Mouse (Mus musculus) CH12.LX (cell line): ENCODE measurements at regions not wholly inside any gene's neighbourhood (a gene's known extent, or its start where the extent isn't known, plus 50 kb on each side); places are given as distances from the start of the nearest gene placed in this dataset.

ENCODE experiments used
- DNase-seq: peaks from one replicate; pipeline ENCODE4 v3.0.0-alpha.2; 2013; ENCODE audit errors: extremely low read depth
- H3K27ac ChIP-seq: 2 replicates; pipeline ENCODE4 v1.5.1; 2012; ENCODE audit warnings: low read depth, mild to moderate bottlenecking, control low read depth, moderate library complexity; ENCODE audit not compliant: insufficient read depth
- H3K27me3 ChIP-seq: replicated peaks from 2 replicates; pipeline ENCODE3; 2012; ENCODE audit warnings: inconsistent platforms
- H3K36me3 ChIP-seq, 2 experiments: replicated peaks in 1 of 2; 2 replicates each; pipeline versions ENCODE3 to v1.6.1; 2012; ENCODE audit warnings: inconsistent platforms in 1 of 2, low read length in 1 of 2, mild to moderate bottlenecking in 1 of 2, mixed read lengths in 1 of 2, moderate library complexity in 1 of 2; ENCODE audit not compliant: control insufficient read depth in 1 of 2, insufficient read depth in 1 of 2
- H3K4me1 ChIP-seq, 2 experiments: 2 replicates each; pipeline ENCODE4 v1.6.1; 2012; ENCODE audit warnings: inconsistent platforms in 1 of 2, moderate library complexity in 1 of 2; ENCODE audit not compliant: insufficient read depth in 2 of 2, control insufficient read depth in 1 of 2
- H3K4me2 ChIP-seq: 2 replicates; pipeline ENCODE4 v1.6.1; 2012; ENCODE audit warnings: low read depth, mild to moderate bottlenecking, control low read depth; ENCODE audit not compliant: poor library complexity, insufficient read depth, severe bottlenecking
- H3K4me3 ChIP-seq, 3 experiments: fragments of 150-350 bp in 1 of 3; sonication (generic) in 1 of 3; replicated peaks in 1 of 3; 2 replicates each; pipeline versions ENCODE3 to v1.5.1; 2011 to 2012; ENCODE audit warnings: low read depth in 2 of 3, low read length in 2 of 3, mild to moderate bottlenecking in 2 of 3, moderate library complexity in 2 of 3, control low read depth in 1 of 3, improper control_type of control experiment in 1 of 3, inconsistent platforms in 1 of 3, mixed read lengths in 1 of 3; ENCODE audit not compliant: poor library complexity in 1 of 3
- H3K79me2 ChIP-seq: replicated peaks from 2 replicates; pipeline ENCODE4 v1.6.1; 2012; ENCODE audit warnings: mild to moderate bottlenecking, moderate library complexity; ENCODE audit not compliant: control insufficient read depth, poor library complexity, insufficient read depth, severe bottlenecking; ENCODE audit errors: extremely low read depth
- H3K9ac ChIP-seq: 2 replicates; pipeline ENCODE4 v1.6.1; 2012; ENCODE audit warnings: low read depth, mild to moderate bottlenecking, control low read depth, moderate library complexity; ENCODE audit not compliant: insufficient read depth
- H3K9me3 ChIP-seq: replicated peaks from 2 replicates; pipeline ENCODE3; 2012; ENCODE audit warnings: low read length, inconsistent platforms, mixed read lengths
- CHD1 ChIP-seq: IDR thresholded peaks from 2 replicates; pipeline ENCODE4 v1.6.1; 2012; ENCODE audit warnings: low read depth, low read length, improper control_type of control experiment, inconsistent platforms
- CHD2 ChIP-seq: IDR thresholded peaks from 2 replicates; pipeline ENCODE4 v1.6.1; 2011; ENCODE audit warnings: low read length, improper control_type of control experiment
- E2F4 ChIP-seq: IDR thresholded peaks from 2 replicates; pipeline ENCODE4 v1.6.1; 2011; ENCODE audit warnings: low read depth, low read length, improper control_type of control experiment; ENCODE audit not compliant: insufficient replicate concordance
- ELF1 ChIP-seq: IDR thresholded peaks from 2 replicates; pipeline ENCODE4 v1.6.1; 2014; ENCODE audit warnings: low read depth, mild to moderate bottlenecking, inconsistent platforms, low read length, improper control_type of control experiment
- GABPA ChIP-seq: IDR thresholded peaks from 2 replicates; pipeline ENCODE4 v1.6.1; 2012; ENCODE audit warnings: low read depth, low read length, improper control_type of control experiment, inconsistent platforms; ENCODE audit not compliant: insufficient replicate concordance
- HCFC1 ChIP-seq: IDR thresholded peaks from 2 replicates; pipeline ENCODE4 v1.6.1; 2012; ENCODE audit warnings: low read depth, mild to moderate bottlenecking, inconsistent platforms, low read length, improper control_type of control experiment
- IRF4 ChIP-seq: IDR thresholded peaks from 2 replicates; pipeline ENCODE4 v1.6.1; 2014; ENCODE audit warnings: low read depth, mild to moderate bottlenecking, inconsistent platforms, low read length, improper control_type of control experiment
- JUN ChIP-seq: IDR thresholded peaks from 2 replicates; pipeline ENCODE4 v1.6.1; 2011; ENCODE audit warnings: low read depth, mild to moderate bottlenecking, low read length, improper control_type of control experiment, moderate library complexity; ENCODE audit not compliant: insufficient read depth
- JUND ChIP-seq: conservative IDR thresholded peaks from 2 replicates; pipeline ENCODE4 v1.6.1; 2011; ENCODE audit warnings: low read depth, low read length, improper control_type of control experiment
- KAT2A ChIP-seq: IDR thresholded peaks from 2 replicates; pipeline ENCODE4 v1.6.1; 2012; ENCODE audit warnings: low read length, improper control_type of control experiment, inconsistent platforms; ENCODE audit not compliant: insufficient replicate concordance
- MAFK ChIP-seq: IDR thresholded peaks from 2 replicates; pipeline ENCODE4 v1.6.1; 2011; ENCODE audit warnings: low read length, improper control_type of control experiment; ENCODE audit not compliant: insufficient replicate concordance
- MAZ ChIP-seq: IDR thresholded peaks from 2 replicates; pipeline ENCODE4 v1.6.1; 2012; ENCODE audit warnings: low read depth, mild to moderate bottlenecking, inconsistent platforms, low read length, improper control_type of control experiment, moderate library complexity
- MXI1 ChIP-seq: IDR thresholded peaks from 2 replicates; pipeline ENCODE4 v1.6.1; 2011; ENCODE audit warnings: mild to moderate bottlenecking, low read depth, low read length, improper control_type of control experiment
- MYC ChIP-seq: IDR thresholded peaks from 2 replicates; pipeline ENCODE4 v1.6.1; 2011; ENCODE audit warnings: low read depth, mild to moderate bottlenecking, improper control_type of control experiment, low read length
- NELFE ChIP-seq: IDR thresholded peaks from 2 replicates; pipeline ENCODE4 v1.6.1; 2011; ENCODE audit warnings: low read depth, low read length, improper control_type of control experiment
- PAX5 ChIP-seq: IDR thresholded peaks from 2 replicates; pipeline ENCODE4 v1.6.1; 2012; ENCODE audit warnings: low read length, inconsistent platforms, mixed read lengths
- POLR2AphosphoS2 ChIP-seq: IDR thresholded peaks from 2 replicates; pipeline ENCODE4 v1.6.1; 2011; ENCODE audit warnings: low read depth, low read length, improper control_type of control experiment
- RAD21 ChIP-seq: IDR thresholded peaks from 2 replicates; pipeline ENCODE4 v1.6.1; 2011; ENCODE audit warnings: low read depth, mild to moderate bottlenecking, low read length, improper control_type of control experiment, moderate library complexity
- RCOR1 ChIP-seq: conservative IDR thresholded peaks from 2 replicates; pipeline ENCODE4 v1.6.1; 2012; ENCODE audit warnings: low read depth, mild to moderate bottlenecking, inconsistent platforms, low read length, improper control_type of control experiment
- SIN3A ChIP-seq: IDR thresholded peaks from 2 replicates; pipeline ENCODE4 v1.6.1; 2012; ENCODE audit warnings: low read length, improper control_type of control experiment, inconsistent platforms
- SMC3 ChIP-seq: IDR thresholded peaks from 2 replicates; pipeline ENCODE4 v1.6.1; 2011; ENCODE audit warnings: low read depth, low read length, improper control_type of control experiment
- TBP ChIP-seq: conservative IDR thresholded peaks from 2 replicates; pipeline ENCODE4 v1.6.1; 2011; ENCODE audit warnings: low read depth, low read length, improper control_type of control experiment
- TCF12 ChIP-seq: IDR thresholded peaks from 2 replicates; pipeline ENCODE4 v1.6.1; 2014; ENCODE audit warnings: low read depth, mild to moderate bottlenecking, inconsistent platforms, low read length, improper control_type of control experiment
- USF1 ChIP-seq: IDR thresholded peaks from 2 replicates; pipeline ENCODE4 v1.6.1; 2014; ENCODE audit warnings: low read depth, mild to moderate bottlenecking, inconsistent platforms, low read length, improper control_type of control experiment
- USF2 ChIP-seq: conservative IDR thresholded peaks from 2 replicates; pipeline ENCODE4 v1.6.1; 2011; ENCODE audit warnings: low read depth, low read length, improper control_type of control experiment
- ZKSCAN1 ChIP-seq: IDR thresholded peaks from 2 replicates; pipeline ENCODE4 v1.6.1; 2012; ENCODE audit warnings: low read depth, inconsistent platforms, low read length, improper control_type of control experiment, borderline replicate concordance
- ZMIZ1 ChIP-seq: IDR thresholded peaks from 2 replicates; pipeline ENCODE4 v1.6.1; 2012; ENCODE audit warnings: low read depth, mild to moderate bottlenecking, inconsistent platforms, low read length, improper control_type of control experiment
- ZNF384 ChIP-seq: IDR thresholded peaks from 2 replicates; pipeline ENCODE4 v1.6.1; 2012; ENCODE audit warnings: low read depth, low read length, improper control_type of control experiment, inconsistent platforms
- dilution Hi-C: fragments of 300-500 bp; cut with MboI; formaldehyde crosslinking; loops from 2 replicates; pipeline ENCODE4 v1.14.3; 2020; ENCODE audit warnings: low sequenced_read_pairs; ENCODE audit not compliant: extremely low pct_unique_long_range_greater_than_20kb, extremely low pct_ligation_motif_present
- in situ Hi-C: fragments of 300-500 bp; cut with MboI; formaldehyde crosslinking; loops from 3 replicates; pipeline ENCODE4 v1.14.3; 2019; ENCODE audit warnings: low sequenced_read_pairs, low pct_ligation_motif_present, low pct_unique_long_range_greater_than_20kb, mixed read lengths

DNA sequence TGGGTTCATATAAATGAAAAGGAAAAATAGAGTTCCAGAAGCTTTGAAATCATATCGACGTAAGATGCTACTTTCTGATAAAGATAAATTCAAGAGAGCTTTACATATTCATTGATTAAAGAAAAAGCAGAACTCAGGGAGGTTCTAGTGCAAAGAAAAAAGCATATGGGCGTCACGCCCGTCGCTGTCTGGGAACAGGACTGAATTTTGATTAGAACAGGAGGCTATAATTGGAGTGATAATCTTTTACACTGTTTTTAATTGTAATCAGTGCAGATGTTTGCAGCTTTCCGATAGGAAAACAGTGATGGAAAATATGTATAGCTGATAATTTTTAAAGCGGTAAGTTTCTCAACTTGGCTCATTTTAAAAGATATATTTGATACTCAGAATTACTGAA lies 428.2 kb upstream of the Ccnh start:
- H3K27me3 ChIP-seq = no peaks in the 10 kb centered on the region
- in situ Hi-C loops (no loop called here), dilution Hi-C loops (no loop called here)
- H3K4me3 ChIP-seq = no peak overlapping the region
- H3K4me2 ChIP-seq = no peak overlapping the region
- no peaks in the 10 kb centered on the region for H3K36me3 ChIP-seq
- H3K4me1 ChIP-seq = no peaks in the 10 kb centered on the region
- DNase-seq = no peak
- no peak overlapping the region for H3K9ac ChIP-seq
- no peak overlapping the region for H3K27ac ChIP-seq
- H3K9me3 ChIP-seq = no peaks in the 10 kb centered on the region
- TF ChIP-seq JUN (no peak), TBP (no peak), MAZ (no peak), USF2 (no peak), HCFC1 (no peak), NELFE (no peak), MAFK (no peak), MYC (no peak), SIN3A (no peak), ZKSCAN1 (no peak), RCOR1 (no peak), PAX5 (no peak), ELF1 (no peak), ZNF384 (no peak), E2F4 (no peak), GABPA (no peak), TCF12 (no peak), SMC3 (no peak), CHD1 (no peak)
- no peaks in the 10 kb centered on the region for H3K79me2 ChIP-seq

DNA sequence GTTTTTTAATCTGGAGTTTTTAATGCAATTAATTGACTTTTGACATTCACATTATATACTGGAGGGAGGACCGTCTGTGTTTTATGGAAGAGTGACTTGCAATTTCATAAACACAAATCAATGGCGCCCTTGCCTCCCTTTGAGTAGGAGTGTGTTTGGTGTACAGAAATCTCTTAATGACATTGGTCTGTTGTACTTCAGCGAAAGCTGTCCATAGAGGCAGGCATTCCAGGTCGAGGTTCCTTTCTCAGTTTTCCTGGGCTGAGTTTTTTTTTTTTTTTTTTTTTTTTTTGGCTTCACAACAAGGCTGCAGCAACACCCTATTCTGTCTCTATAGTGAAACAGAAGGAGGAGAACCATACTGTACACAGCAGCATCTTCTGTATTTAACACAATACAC lies 427.4 kb upstream of the Ccnh start:
- Histone ChIP-seq H3K4me3 (no peak overlapping the region), H3K4me2 (no peak overlapping the region), H3K36me3 (no peaks in the 10 kb centered on the region), H3K9ac (no peak overlapping the region), H3K79me2 (no peaks in the 10 kb centered on the region), H3K27ac (no peak overlapping the region), H3K4me1 (no peaks in the 10 kb centered on the region), H3K27me3 (no peaks in the 10 kb centered on the region), H3K9me3 (no peaks in the 10 kb centered on the region)
- no peak for TF ChIP-seq IRF4
- no peak for TF ChIP-seq JUN
- TF ChIP-seq KAT2A = no peak
- TF ChIP-seq RAD21 = no peak
- no peak for TF ChIP-seq E2F4
- no peak for TF ChIP-seq ZMIZ1
- TF ChIP-seq POLR2AphosphoS2 = no peak
- TF ChIP-seq SMC3 = no peak
- no peak for TF ChIP-seq MXI1
- no peak for TF ChIP-seq ZNF384
- no peak for TF ChIP-seq JUND
- TF ChIP-seq ZKSCAN1 = no peak
- no peak for TF ChIP-seq USF1
- no peak for TF ChIP-seq CHD2
- TF ChIP-seq PAX5 = no peak
- no peak for TF ChIP-seq GABPA
- no peak for TF ChIP-seq RCOR1
- no peak for TF ChIP-seq NELFE
- DNase-seq = no peak
- in situ Hi-C loops (no loop called here), dilution Hi-C loops (no loop called here)
